Mouse (Mus musculus) heart, adult 9 months (tissue): ENCODE measurements around the gene Ank2.
"Not testable (repeated sequence)": the region's sequence is repeated elsewhere in the genome, so short reads cannot be mapped to it uniquely, and the experiment has no call there.

Experiments
- DNase-seq, 2 experiments: peaks; one replicate each; pipeline ENCODE4 v3.0.0; 2022; ENCODE audit warnings: low spot score in 2 of 2

The Ank2 gene

GRCm38 (mm10) chr3:127416950-127417349 lies 82.2 kb downstream of the Ank2 start:
- DNase-seq: no peak

DNA sequence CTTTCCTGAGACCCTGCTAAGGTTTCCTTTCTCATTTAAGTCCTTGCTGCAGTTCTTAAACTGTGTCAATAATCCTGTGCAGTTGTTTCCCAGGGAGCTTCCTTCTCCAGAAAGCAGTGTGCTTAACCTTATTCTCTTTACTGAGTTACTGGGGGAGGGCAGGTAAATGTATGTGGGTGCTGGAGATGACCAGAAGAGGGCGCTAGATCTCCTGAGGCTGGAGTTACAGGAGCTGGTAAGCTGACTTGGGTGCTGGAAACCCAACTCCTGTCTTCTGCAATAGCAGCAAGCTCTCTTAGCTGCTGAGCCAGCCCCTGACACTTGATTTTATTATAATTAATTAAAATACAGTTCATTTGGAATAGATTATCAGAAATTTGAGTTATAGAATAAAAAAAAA lies 84.7 kb downstream of the Ank2 start:
- DNase-seq: no peak

GRCm38 (mm10) chr3:127408684-127409550 lies 90.2 kb downstream of the Ank2 start:
- DNase-seq: peak; percentile 77 to 83

GRCm38 (mm10) chr3:127407868-127408574 lies 91.1 kb downstream of the Ank2 start:
- DNase-seq: no peak

GRCm38 (mm10) chr3:127406883-127407282 lies 92.3 kb downstream of the Ank2 start:
- DNase-seq: no peak

GRCm38 (mm10) chr3:127404371-127404770 lies 94.8 kb downstream of the Ank2 start:
- no peak for DNase-seq

DNA sequence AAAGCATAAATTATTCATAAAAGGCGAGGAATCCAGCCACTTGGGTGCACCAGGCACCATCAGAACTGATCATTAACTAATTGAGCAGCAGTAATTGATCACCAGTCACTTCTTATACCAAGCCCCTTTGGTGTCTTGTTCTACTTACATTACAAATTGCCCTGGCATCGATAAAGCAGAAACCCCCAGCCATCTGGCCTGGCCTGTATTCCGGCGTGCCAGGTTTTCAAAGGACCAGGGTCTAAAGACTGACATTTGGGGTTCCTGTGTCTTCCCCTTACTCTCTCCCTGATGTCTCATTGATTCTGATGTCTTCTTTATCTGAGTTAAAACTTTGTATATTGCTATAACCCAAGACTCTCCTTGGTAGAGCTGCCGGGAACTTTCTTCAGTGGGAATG lies 98.2 kb downstream of the Ank2 start:
- DNase-seq: no peak

GRCm38 (mm10) chr3:127400468-127400867 lies 98.7 kb downstream of the Ank2 start:
- not testable (repeated sequence) for DNase-seq

DNA sequence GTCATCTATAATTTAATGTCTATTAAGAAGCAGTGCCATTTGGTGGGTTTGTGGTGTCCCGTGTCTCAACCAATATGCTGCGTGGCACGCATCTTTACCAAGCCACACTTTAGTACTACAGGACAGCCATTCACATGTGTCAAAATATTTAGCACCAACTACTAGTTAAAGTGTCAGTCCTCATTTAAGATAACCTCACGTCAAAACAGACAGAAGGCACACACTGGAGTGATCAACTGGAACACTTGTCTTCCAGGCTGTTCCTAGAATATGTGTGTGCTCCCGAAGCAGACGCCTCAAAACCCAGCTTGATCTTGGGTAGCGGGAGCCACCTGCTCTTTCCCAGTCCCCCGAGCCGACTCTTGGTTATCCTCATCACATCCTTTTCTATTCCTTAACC lies 101.4 kb downstream of the Ank2 start:
- DNase-seq: no peak

GRCm38 (mm10) chr3:127395202-127395601 lies 103.9 kb downstream of the Ank2 start:
- DNase-seq: no peak

DNA sequence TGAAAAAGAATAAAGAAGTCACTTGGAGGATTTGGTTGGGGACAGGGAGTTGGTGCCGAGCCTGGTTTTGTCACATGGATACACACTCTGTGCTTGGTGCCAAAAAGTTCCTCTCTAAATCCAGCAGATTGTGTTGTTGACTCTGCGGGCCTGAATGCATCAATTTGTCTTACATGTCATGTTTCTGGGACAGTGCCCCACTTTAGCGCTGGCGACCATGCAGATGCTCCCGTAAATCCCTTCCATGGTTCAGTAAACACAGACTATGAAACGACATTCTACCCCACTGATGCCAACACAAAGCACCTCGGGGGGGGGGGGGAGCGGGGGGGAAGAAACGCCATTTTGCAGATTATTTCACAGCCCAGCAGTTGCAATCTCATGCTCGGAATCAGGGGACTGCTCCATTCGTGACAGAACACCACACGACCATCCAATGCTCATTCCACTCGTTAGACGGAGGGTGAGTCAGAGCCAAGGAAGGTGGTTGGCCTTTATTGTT lies 112.1 kb downstream of the Ank2 start:
- DNase-seq: no peak

DNA sequence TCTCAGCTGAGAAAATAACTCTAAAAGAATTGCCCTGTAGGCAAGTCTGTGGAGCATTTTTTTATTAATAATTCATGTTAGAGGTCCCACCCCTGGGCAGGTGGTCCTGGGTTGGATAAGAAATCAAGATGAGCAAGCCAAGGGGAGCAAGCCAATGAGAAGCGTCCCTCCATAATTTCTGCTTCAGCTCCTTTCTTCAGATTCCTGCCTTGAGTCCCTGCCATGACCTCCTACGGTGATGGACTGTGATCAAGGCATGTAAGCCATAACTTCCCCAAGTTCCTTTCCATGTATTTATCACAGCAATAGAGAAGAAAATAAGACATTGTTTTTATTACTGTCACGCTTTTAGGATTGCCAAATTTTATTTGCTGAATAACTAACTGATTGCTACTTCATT lies 115.9 kb downstream of the Ank2 start:
- no peak for DNase-seq

DNA sequence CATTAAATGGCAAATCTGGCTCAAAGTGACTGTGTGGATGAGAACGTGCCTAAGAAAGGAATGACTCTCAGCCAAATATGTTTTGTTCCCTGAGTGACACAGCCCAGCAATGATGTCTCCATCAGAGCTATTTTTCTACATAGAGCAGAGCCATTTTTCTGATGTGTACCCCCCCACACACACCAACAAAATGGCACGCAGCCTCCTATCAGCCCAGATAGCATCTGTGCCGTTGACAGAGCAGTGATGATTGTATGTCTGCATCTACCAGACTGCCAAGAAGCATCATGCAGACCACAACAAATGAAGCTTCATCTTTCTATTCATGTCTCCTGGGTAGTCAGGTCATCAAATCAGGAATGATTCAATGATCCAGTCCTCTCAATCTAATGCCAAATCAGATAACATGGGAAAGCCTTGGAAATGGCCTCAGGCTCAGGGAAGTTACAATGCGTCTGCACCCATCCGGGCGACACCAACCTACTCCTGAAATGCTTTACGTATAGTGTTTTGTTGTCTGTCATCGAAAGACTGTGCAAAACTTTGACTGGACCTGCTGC lies 122.2 kb downstream of the Ank2 start:
- no peak for DNase-seq

DNA sequence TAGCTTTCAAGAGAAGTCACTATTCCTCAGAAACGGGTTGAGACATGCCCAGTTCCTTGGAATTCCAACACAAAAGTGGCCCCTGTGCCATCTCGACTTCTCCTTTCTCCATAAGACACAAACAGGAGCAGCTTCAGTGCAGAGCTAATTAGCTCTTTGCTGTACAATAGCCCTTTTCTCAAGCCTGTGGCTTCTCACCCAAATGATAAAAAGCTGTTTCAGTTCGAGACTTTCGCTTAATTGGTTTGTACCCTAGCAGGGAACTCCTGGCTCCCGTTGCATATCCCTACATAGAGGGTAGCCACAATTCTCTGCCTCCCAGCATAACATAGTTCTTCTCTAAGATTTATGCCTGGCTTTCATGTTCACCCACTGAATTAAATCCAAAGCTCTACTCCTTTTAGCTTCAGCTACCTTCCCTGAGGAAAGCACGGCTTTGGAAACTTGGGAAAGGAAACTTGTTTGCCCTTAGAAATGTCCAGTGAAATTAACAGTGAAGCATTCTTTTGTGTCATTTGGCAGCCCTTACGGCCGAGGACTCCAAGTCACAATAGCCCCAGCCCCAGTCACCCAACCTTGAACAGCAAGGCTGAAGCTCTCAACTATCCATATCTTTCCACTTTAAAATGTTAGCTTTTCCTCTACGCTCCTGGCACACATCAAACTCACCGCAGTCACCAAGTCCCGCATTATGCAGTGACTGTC lies 123.0 kb downstream of the Ank2 start:
- DNase-seq: no peak

- DNase-seq: no peak
These were observed 124.9 kb downstream of the Ank2 start for GRCm38 (mm10) chr3:127374190-127374710.

DNA sequence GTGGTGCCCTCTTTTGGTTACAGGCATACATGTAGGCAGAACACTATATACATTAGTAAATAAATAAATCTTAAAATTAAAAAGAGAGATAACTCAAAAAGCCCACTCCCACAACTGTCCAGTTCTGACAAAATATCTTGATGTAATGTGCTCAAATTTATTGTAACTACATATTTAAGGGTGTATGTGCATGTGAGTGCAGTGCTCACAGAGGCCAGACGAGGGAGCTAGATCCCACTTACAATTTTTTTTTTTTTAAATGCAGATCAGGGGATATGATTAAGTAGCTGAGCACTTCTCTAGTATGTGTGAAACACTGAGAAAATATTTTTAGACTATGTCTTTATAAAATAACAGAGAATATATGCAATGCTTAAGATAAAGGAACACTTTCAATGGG lies 127.4 kb downstream of the Ank2 start:
- no peak for DNase-seq

DNA sequence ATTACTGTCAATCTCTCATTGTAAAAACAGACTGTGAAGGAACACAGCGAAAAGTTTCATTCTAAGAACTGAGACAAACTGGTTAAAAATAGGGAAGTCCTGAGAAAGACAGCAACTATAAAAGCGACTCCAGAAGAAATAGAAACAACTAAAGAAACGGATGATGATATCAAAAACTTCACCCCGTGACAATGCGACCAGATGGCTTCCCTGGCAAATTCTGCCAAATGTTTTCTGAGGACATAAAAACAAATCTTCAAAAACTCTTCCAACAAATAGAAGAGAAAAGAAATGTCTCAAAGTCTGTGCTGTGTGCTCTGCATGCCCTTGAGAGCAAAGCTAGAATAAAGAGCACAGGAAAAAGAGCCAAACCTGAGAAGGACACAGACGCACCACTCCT lies 129.6 kb downstream of the Ank2 start:
- no peak for DNase-seq

DNA sequence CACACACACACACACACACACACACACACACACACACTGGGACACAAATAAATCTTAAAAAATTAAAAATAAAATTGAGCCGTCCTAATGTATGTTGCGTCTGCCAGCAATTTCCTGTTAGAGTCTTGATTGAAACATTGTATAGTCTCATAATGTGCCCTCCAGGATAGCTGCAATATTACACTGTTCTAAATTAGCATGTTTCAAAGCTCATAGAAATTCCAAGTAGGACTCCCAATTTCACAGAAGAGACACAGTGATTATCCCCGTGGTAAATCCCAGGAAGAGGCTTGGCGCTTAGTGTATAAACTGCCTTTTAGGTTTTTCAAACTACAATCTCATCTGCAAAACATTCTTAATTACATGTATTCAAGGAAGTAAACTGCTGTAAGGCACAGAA lies 131.7 kb downstream of the Ank2 start:
- no peak for DNase-seq

GRCm38 (mm10) chr3:127363512-127363911 lies 135.6 kb downstream of the Ank2 start:
- DNase-seq: no peak

DNA sequence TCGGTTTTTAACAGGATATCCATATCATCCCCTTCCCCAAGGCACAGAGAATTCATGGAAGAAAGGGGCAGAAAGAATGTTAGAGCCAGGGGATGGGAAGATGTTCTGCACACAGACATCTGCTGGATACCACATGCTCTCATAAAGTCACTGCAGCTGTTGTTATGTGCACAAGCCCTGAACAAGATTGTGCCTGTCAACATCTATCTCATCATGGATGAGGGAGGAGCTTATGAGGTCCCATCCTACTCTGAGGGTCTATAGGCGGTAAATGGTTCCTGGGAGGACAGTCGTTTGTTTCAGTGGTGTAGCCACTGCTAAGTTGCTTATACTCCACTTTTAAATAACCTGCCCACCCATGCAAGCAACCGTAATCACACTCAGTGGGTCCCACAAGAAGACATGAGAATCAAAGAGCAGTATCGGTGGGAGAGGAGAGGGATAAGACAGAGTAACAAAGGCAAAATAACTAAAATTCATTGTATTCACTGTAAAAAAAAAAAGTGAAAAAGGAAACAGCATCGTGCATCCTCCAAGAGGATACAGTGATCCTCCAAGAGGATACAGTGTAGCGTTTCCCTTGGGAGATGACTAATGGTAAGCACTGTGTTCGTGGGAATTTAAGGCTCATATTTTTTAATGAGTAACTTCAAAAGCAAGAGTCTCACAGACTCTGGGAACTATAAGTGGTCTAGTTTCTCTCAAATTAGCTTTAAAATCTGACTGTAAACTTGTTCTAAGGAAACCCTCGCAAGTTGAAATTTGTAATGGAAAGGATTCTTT lies 136.3 kb downstream of the Ank2 start:
- DNase-seq: no peak

- peak; percentile 54 to 61 for DNase-seq
These were observed 137.3 kb downstream of the Ank2 start for GRCm38 (mm10) chr3:127361846-127362245.
